Comparison of ENCODE assay signal across 18 mouse cellular contexts in the genomic region with DNA sequence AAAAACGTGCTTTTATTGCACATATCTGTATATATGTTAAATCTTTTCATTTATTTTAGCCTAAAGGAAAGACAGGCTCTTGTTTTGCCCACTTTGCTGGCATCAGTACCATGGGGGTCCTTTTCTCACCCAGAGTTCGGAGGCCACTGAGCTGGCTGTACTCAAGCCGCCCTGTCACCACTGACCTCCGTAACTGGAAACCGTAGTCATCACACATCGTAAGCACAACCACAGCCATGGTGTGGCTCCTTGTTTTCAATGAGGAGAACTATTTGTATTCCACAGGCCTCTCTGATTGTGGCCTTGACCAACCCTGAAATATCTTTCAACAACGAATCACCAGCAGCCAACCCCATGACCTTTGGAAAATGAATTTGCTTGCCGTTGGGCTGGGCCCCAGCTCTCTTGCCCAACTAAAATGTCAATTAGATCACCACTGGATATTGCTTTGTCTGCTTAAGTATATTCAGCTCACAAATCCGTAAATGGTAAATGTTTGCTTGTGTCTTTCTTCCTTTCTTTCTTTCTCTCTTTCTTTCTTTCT.
A peak's percentile ranks its signal among the peaks of the same experiment; 100 is the strongest.
DNase-seq lines count a peak whose midpoint lies in the region; ATAC-seq lines count a peak whose summit lies in the region.
"Had no signal": no experiment of that assay in that cellular context is flagged by ENCODE, and none has a peak within 500 bp of the region (broad histone marks: within the 10 kb centered on the region; RNA-seq: fewer than 3 reads in every experiment).

No protein-coding gene starts in this region.

- no peaks in the 10 kb centered on the region for H3K27me3 ChIP-seq in hindbrain, embryonic 11.5 days (ENCODE audit: control insufficient read depth, insufficient read depth, low read length)
- no peaks in the 10 kb centered on the region for H3K27me3 ChIP-seq in hindbrain, embryonic 14.5 days (ENCODE audit: control insufficient read depth, insufficient read depth, low read length)
- H3K27me3 ChIP-seq in limb, embryonic 12.5 days: no peaks in the 10 kb centered on the region
- H3K27me3 ChIP-seq: embryonic facial prominence, embryonic 13.5 days; heart, embryonic 13.5 days had no signal

- no peak for DNase-seq in hindbrain, embryonic 11.5 days (ENCODE audit: low spot score)
- DNase-seq in hindbrain, embryonic 14.5 days (ENCODE audit: low spot score): no peak
- DNase-seq in NIH3T3 (ENCODE audit: low read depth): peak; percentile 74
- DNase-seq in adrenal gland, adult 2 months: peak; percentile 89
- DNase-seq in right cerebral cortex, adult 18-20 months: no peak
- no peak for DNase-seq in right cerebral cortex, postnatal 4 days
- DNase-seq in heart, postnatal 25 days (ENCODE audit: low spot score): no peak
- DNase-seq: cerebellum, adult 8-10 months; gastrocnemius, postnatal 14 days; thymus, postnatal 4 days had no signal

- H3K9ac ChIP-seq in hindbrain, embryonic 11.5 days (ENCODE audit: low read depth, low read length): no peak overlapping the region
- no peak overlapping the region for H3K9ac ChIP-seq in hindbrain, embryonic 14.5 days
- no peak overlapping the region for H3K9ac ChIP-seq in limb, embryonic 12.5 days (replicated peaks)
- H3K9ac ChIP-seq: embryonic facial prominence, embryonic 13.5 days; heart, embryonic 13.5 days; lung, embryonic 15.5 days; neural tube, embryonic 13.5 days had no signal

- H3K4me2 ChIP-seq in hindbrain, embryonic 11.5 days (replicated peaks; ENCODE audit: low read depth, low read length): no peak overlapping the region
- H3K4me2 ChIP-seq in hindbrain, embryonic 14.5 days (replicated peaks): no peak overlapping the region
- no peak overlapping the region for H3K4me2 ChIP-seq in limb, embryonic 12.5 days
- H3K4me2 ChIP-seq: embryonic facial prominence, embryonic 13.5 days; heart, embryonic 13.5 days; lung, embryonic 15.5 days; neural tube, embryonic 13.5 days had no signal

- H3K4me3 ChIP-seq in hindbrain, embryonic 11.5 days (ENCODE audit: low read depth, low read length): no peak overlapping the region
- no peak overlapping the region for H3K4me3 ChIP-seq in hindbrain, embryonic 14.5 days (replicated peaks; ENCODE audit: low read length)
- no peak overlapping the region for H3K4me3 ChIP-seq in limb, embryonic 12.5 days (replicated peaks)
- H3K4me3 ChIP-seq: embryonic facial prominence, embryonic 13.5 days; heart, embryonic 13.5 days; layer of hippocampus, adult 2 months; lung, embryonic 15.5 days; neural tube, embryonic 13.5 days had no signal

- no peaks in the 10 kb centered on the region for H3K36me3 ChIP-seq in hindbrain, embryonic 11.5 days (ENCODE audit: control insufficient read depth, insufficient read depth, low read length)
- no peaks in the 10 kb centered on the region for H3K36me3 ChIP-seq in hindbrain, embryonic 14.5 days (replicated peaks; ENCODE audit: control insufficient read depth, insufficient read depth)
- peaks cover 5% of the 10 kb centered on the region; the same call in 1 of the 2 replicates for H3K36me3 ChIP-seq in limb, embryonic 12.5 days
- H3K36me3 ChIP-seq: embryonic facial prominence, embryonic 13.5 days; heart, embryonic 13.5 days; lung, embryonic 15.5 days; neural tube, embryonic 13.5 days had no signal

- peaks cover 12% of the 10 kb centered on the region for H3K4me1 ChIP-seq in hindbrain, embryonic 11.5 days (replicated peaks; ENCODE audit: control insufficient read depth, insufficient read depth, low read length)
- H3K4me1 ChIP-seq in hindbrain, embryonic 14.5 days (replicated peaks; ENCODE audit: control insufficient read depth, insufficient read depth, low read length): 0 out of 2 replicates have a peak, but pooled peaks cover 5% of the 10 kb centered on the region
- H3K4me1 ChIP-seq in limb, embryonic 12.5 days (replicated peaks): peaks cover 44% of the 10 kb centered on the region
- H3K4me1 ChIP-seq: heart, embryonic 13.5 days; lung, embryonic 15.5 days had no signal

- intact Hi-C loops in heart, postnatal 25 days (cut with DNase I): no loop called here

- no peak for ATAC-seq in hindbrain, embryonic 11.5 days (ENCODE audit: low FRiP score)
- ATAC-seq in hindbrain, embryonic 14.5 days (ENCODE audit: low FRiP score): no peak
- no peak for ATAC-seq in limb, embryonic 12.5 days (ENCODE audit: insufficient number of reproducible peaks, insufficient read depth, low FRiP score, low TSS enrichment, low read depth)
- ATAC-seq: intestine, embryonic 16.5 days had no signal

- WGBS in hindbrain, embryonic 11.5 days: 60% methylated on average over 9 of the region's 9 CpGs
- WGBS in hindbrain, embryonic 14.5 days: 64% methylated on average over 9 of the region's 9 CpGs
- 70% methylated on average over 9 of the region's 9 CpGs for WGBS in limb, embryonic 12.5 days

- peak overlapping the region; percentile 18; the same call in 1 of the 2 replicates for H3K27ac ChIP-seq in hindbrain, embryonic 11.5 days (ENCODE audit: low read depth, low read length)
- H3K27ac ChIP-seq in hindbrain, embryonic 14.5 days: no peak overlapping the region
- H3K27ac ChIP-seq in limb, embryonic 12.5 days: 0 out of 2 replicates have a peak overlapping the region, but pooled peaks have one; percentile 17
- H3K27ac ChIP-seq: embryonic facial prominence, embryonic 13.5 days; heart, embryonic 13.5 days; kidney, postnatal 0 days; layer of hippocampus, adult 2 months; lung, embryonic 15.5 days had no signal

- H3K9me3 ChIP-seq in hindbrain, embryonic 11.5 days (ENCODE audit: control insufficient read depth, low read length): no peaks in the 10 kb centered on the region
- no peaks in the 10 kb centered on the region for H3K9me3 ChIP-seq in hindbrain, embryonic 14.5 days (ENCODE audit: control insufficient read depth, low read length)
- no peaks in the 10 kb centered on the region for H3K9me3 ChIP-seq in limb, embryonic 12.5 days
- H3K9me3 ChIP-seq: embryonic facial prominence, embryonic 13.5 days; heart, embryonic 13.5 days; lung, embryonic 15.5 days; neural tube, embryonic 13.5 days had no signal

Comparison
In these comparisons a context has a peak if more than half of its experiments do, and no peak if none do; other contexts are left out.
1. DNase-seq: peak in NIH3T3 (single experiment) and adrenal gland, adult 2 months (single experiment); none in hindbrain, embryonic 11.5 days (single experiment), hindbrain, embryonic 14.5 days (single experiment), right cerebral cortex, adult 18-20 months (single experiment), right cerebral cortex, postnatal 4 days (single experiment) and heart, postnatal 25 days (single experiment).